Mouse (Mus musculus) layer of hippocampus, postnatal 25 days (tissue): ENCODE results near the gene Slc17a1. TPM values are rescaled to one million over a fixed set of nuclear protein-coding genes. Genes with fewer than 3 reads are reported as not detected.

Experiments
- DNase-seq, 2 experiments: peaks; one replicate each; pipeline ENCODE4 v3.0.0; 2022; ENCODE audit warnings: mixed read lengths in 2 of 2, low spot score in 1 of 2; ENCODE audit errors: extremely low spot score in 1 of 2
- microRNA-seq, 2 experiments: library from miRNA; unstranded; fragments of <30 nt; microRNA quantifications; one replicate each; pipeline ENCODE4 v1.2.0; 2021
- total RNA-seq, 2 experiments: library from RNA; stranded (reverse); gene quantifications; 2 replicates each; pipeline ENCODE4 v1.2.3; 2021

Gene Slc17a1
- total RNA-seq, 2 experiments from 2014 or later, result not detected

GRCm38 (mm10) chr13:23942861-23943260, 75.3 kb downstream of the Slc17a1 start:
- no peak for DNase-seq

Small RNA genes within 50 kb of the gene (microRNA-seq; reads per million reads assigned to microRNA genes)
- 0 reads per million in 2 experiments for gene Gm44344

Other genes with a start within 250 kb of the Slc17a1 start
- gene Hist1h2be, start 246.6 kb upstream of the Slc17a1 start, total RNA-seq, result 1 to 10 TPM; 7.1 to 8.3 TPM
- gene Hist1h1e, start 245.2 kb upstream of the Slc17a1 start, total RNA-seq, result 10 to 100 TPM; 45.8 to 59.4 TPM
- 1 to 10 TPM; 3.1 to 3.3 TPM for gene Hist1h2ac, start 183.8 kb upstream of the Slc17a1 start, total RNA-seq
- 10 to 100 TPM; 50.7 to 51.1 TPM for gene Hist1h2bc, start 183.6 kb upstream of the Slc17a1 start, total RNA-seq
- not detected for gene Hist1h1t, start 171.9 kb upstream of the Slc17a1 start, total RNA-seq
- 100 to 1,000 TPM in 1 of 2 experiments, 10 to 100 TPM in 1; 92.2 to 102 TPM for gene Hist1h4c, start 169.3 kb upstream of the Slc17a1 start, total RNA-seq
- 1 to 10 TPM; 3.5 to 3.6 TPM for gene Hfe, start 156.9 kb upstream of the Slc17a1 start, total RNA-seq
- 10 to 100 TPM; 53.2 to 69.4 TPM for gene Hist1h1c, start 128.9 kb upstream of the Slc17a1 start, total RNA-seq
- gene Hist1h3c, start 122.1 kb upstream of the Slc17a1 start, total RNA-seq, result 1 to 10 TPM; 4.6 to 6.0 TPM
- 10 to 100 TPM; 20.1 to 33.5 TPM for gene Hist1h2bb, start 121.0 kb upstream of the Slc17a1 start, total RNA-seq
- 10 to 100 TPM; 24.8 to 42.0 TPM for gene Hist1h2ab, start 116.6 kb upstream of the Slc17a1 start, total RNA-seq
- gene Hist1h3b, start 115.5 kb upstream of the Slc17a1 start, total RNA-seq, result 10 to 100 TPM; 12.3 to 22.8 TPM
- gene Hist1h4b, start 110.7 kb upstream of the Slc17a1 start, total RNA-seq, result 10 to 100 TPM; 71.8 to 80.9 TPM
- 10 to 100 TPM; 42.9 to 58.9 TPM for gene Hist1h4a, start 106.5 kb upstream of the Slc17a1 start, total RNA-seq
- 10 to 100 TPM; 30.8 to 53.8 TPM for gene Hist1h3a, start 105.4 kb upstream of the Slc17a1 start, total RNA-seq
- gene Hist1h1a, start 104.1 kb upstream of the Slc17a1 start, total RNA-seq, result 10 to 100 TPM; 15.6 to 24.5 TPM
- not detected for gene Trim38, start 97.8 kb upstream of the Slc17a1 start, total RNA-seq
- under 1 TPM in 1 of 2 experiments, not detected in 1; 0.12 TPM for gene Slc17a2, start 60.8 kb upstream of the Slc17a1 start, total RNA-seq
- gene Slc17a3, start 28.3 kb upstream of the Slc17a1 start, total RNA-seq, result not detected
- gene Slc17a4, start 47.3 kb downstream of the Slc17a1 start, total RNA-seq, result not detected
- not detected for gene Hist1h2ba, start 66.4 kb downstream of the Slc17a1 start, total RNA-seq
- gene Hist1h2aa, start 66.7 kb downstream of the Slc17a1 start, total RNA-seq, result not detected
- gene Scgn, start 123.5 kb downstream of the Slc17a1 start, total RNA-seq, result 1 to 10 TPM; 1.0 to 2.2 TPM